ENCODE assay signal across 8 mouse cellular contexts in genomic region chr2:71955637-71956036, GRCm38 (mm10). TPM values are rescaled to one million over a fixed set of nuclear protein-coding genes. Genes with fewer than 3 reads are reported as not detected.
DNase-seq lines count a peak whose midpoint lies in the region; ATAC-seq and TF ChIP-seq lines count a peak whose summit lies in the region.

No protein-coding gene starts in this region.

- no peak overlapping the region for H3K9ac ChIP-seq in embryonic facial prominence, embryonic 11.5 days (replicated peaks; ENCODE audit: low read length)
- H3K9ac ChIP-seq in kidney, postnatal 0 days (ENCODE audit: low read depth, low read length), result no peak overlapping the region
- no peak overlapping the region for H3K9ac ChIP-seq in lung, embryonic 16.5 days (ENCODE audit: low read length)

- H3K4me1 ChIP-seq in embryonic facial prominence, embryonic 11.5 days (ENCODE audit: control insufficient read depth, insufficient read depth, low read length), result no peaks in the 10 kb centered on the region
- no peaks in the 10 kb centered on the region for H3K4me1 ChIP-seq in kidney, postnatal 0 days (replicated peaks; ENCODE audit: insufficient read depth, low read length)
- no peaks in the 10 kb centered on the region for H3K4me1 ChIP-seq in lung, embryonic 16.5 days (replicated peaks; ENCODE audit: control insufficient read depth, insufficient read depth, low read length)
- H3K4me1 ChIP-seq in testis, adult 2 months (ENCODE audit: control insufficient read depth, insufficient read depth, low read length), result no peaks in the 10 kb centered on the region; the same call in 1 of the 2 replicates

- no peaks in the 10 kb centered on the region for H3K27me3 ChIP-seq in embryonic facial prominence, embryonic 11.5 days (ENCODE audit: control insufficient read depth, insufficient read depth, low read length)
- no peaks in the 10 kb centered on the region for H3K27me3 ChIP-seq in kidney, postnatal 0 days (ENCODE audit: insufficient read depth, low read length)
- no peaks in the 10 kb centered on the region for H3K27me3 ChIP-seq in lung, embryonic 16.5 days (ENCODE audit: control insufficient read depth, insufficient read depth, low read depth, low read length)
- no peaks in the 10 kb centered on the region for H3K27me3 ChIP-seq in testis, adult 2 months (ENCODE audit: control insufficient read depth, insufficient read depth, low read length)

- DNase-seq in gastrocnemius, adult 2 months, result peak; percentile 64
- no peak for DNase-seq in gastrocnemius, postnatal 25 days
- DNase-seq in A20 (ENCODE audit: low read depth, low spot score), result peak; percentile 37
- peak; percentile 78 for DNase-seq in adrenal gland, postnatal 14 days
- DNase-seq in embryonic facial prominence, embryonic 11.5 days (ENCODE audit: low spot score), result peak; percentile 68
- DNase-seq in kidney, postnatal 0 days (ENCODE audit: low spot score), result peak; percentile 86

- H3K9me3 ChIP-seq in embryonic facial prominence, embryonic 11.5 days (replicated peaks; ENCODE audit: control insufficient read depth, low read length), result no peaks in the 10 kb centered on the region
- no peaks in the 10 kb centered on the region for H3K9me3 ChIP-seq in kidney, postnatal 0 days (replicated peaks; ENCODE audit: low read length)
- H3K9me3 ChIP-seq in lung, embryonic 16.5 days (ENCODE audit: control insufficient read depth, low read length), result no peaks in the 10 kb centered on the region

- no peak overlapping the region for H3K4me2 ChIP-seq in embryonic facial prominence, embryonic 11.5 days (ENCODE audit: low read depth, low read length)
- no peak overlapping the region for H3K4me2 ChIP-seq in kidney, postnatal 0 days (ENCODE audit: low read length)
- no peak overlapping the region for H3K4me2 ChIP-seq in lung, embryonic 16.5 days (ENCODE audit: low read depth, low read length)

- H3K27ac ChIP-seq in gastrocnemius, adult 2 months, result no peak overlapping the region
- no peak overlapping the region for H3K27ac ChIP-seq in embryonic facial prominence, embryonic 11.5 days (replicated peaks; ENCODE audit: low read depth, low read length)
- H3K27ac ChIP-seq in kidney, postnatal 0 days, result no peak overlapping the region
- H3K27ac ChIP-seq in lung, embryonic 16.5 days (ENCODE audit: low read length), result no peak overlapping the region
- no peak overlapping the region for H3K27ac ChIP-seq in testis, adult 2 months (ENCODE audit: control insufficient read depth, insufficient read depth, low read depth, low read length)

- intact Hi-C loops in gastrocnemius, adult 2 months (cut with DNase I), result loop anchor here (1.0 to 5.0 kb wide), 2 partner anchors 57 to 103 kb away; no protein-coding TSS in a partner anchor

- ATAC-seq in embryonic facial prominence, embryonic 11.5 days (replicated peaks; ENCODE audit: insufficient number of reproducible peaks, low FRiP score, low TSS enrichment, low read depth), result no peak
- ATAC-seq in kidney, postnatal 0 days (replicated peaks; ENCODE audit: low FRiP score, low read depth), result no peak
- peak; percentile 31; the same call in 1 of the 2 replicates for ATAC-seq in lung, embryonic 16.5 days (ENCODE audit: low read depth)

- WGBS in embryonic facial prominence, embryonic 11.5 days, result 21% methylated on average over 8 of the region's 8 CpGs
- WGBS in kidney, postnatal 0 days, result 17% methylated on average over 8 of the region's 8 CpGs
- WGBS in lung, embryonic 16.5 days, result 14% methylated on average over 8 of the region's 8 CpGs

- no peak overlapping the region for H3K4me3 ChIP-seq in gastrocnemius, adult 2 months
- no peak overlapping the region for H3K4me3 ChIP-seq in embryonic facial prominence, embryonic 11.5 days (ENCODE audit: low read depth, low read length)
- no peak overlapping the region for H3K4me3 ChIP-seq in kidney, postnatal 0 days (replicated peaks; ENCODE audit: low read depth, low read length)
- no peak overlapping the region for H3K4me3 ChIP-seq in lung, embryonic 16.5 days (ENCODE audit: low read length)
- no peak overlapping the region for H3K4me3 ChIP-seq in testis, adult 2 months (ENCODE audit: control insufficient read depth, low read depth, low read length)

- TF ChIP-seq POLR2A in testis, adult 2 months (IDR thresholded peaks at IDR 0.05; ENCODE audit: control insufficient read depth, low read depth, low read length), result no peak

- no peaks in the 10 kb centered on the region for H3K36me3 ChIP-seq in embryonic facial prominence, embryonic 11.5 days (replicated peaks; ENCODE audit: control insufficient read depth, insufficient read depth, low read depth, low read length)
- no peaks in the 10 kb centered on the region for H3K36me3 ChIP-seq in kidney, postnatal 0 days (ENCODE audit: insufficient read depth, low read length)
- H3K36me3 ChIP-seq in lung, embryonic 16.5 days (ENCODE audit: control insufficient read depth, insufficient read depth, low read length), result no peaks in the 10 kb centered on the region
- no peaks in the 10 kb centered on the region for H3K36me3 ChIP-seq in testis, adult 2 months (ENCODE audit: control insufficient read depth, insufficient read depth, low read length)

- TF ChIP-seq CTCF in gastrocnemius, adult 2 months (IDR thresholded peaks at IDR 0.05), result peak; percentile 87
- TF ChIP-seq CTCF in kidney, postnatal 0 days (IDR thresholded peaks at IDR 0.05; ENCODE audit: low read depth), result peak; percentile 95
- TF ChIP-seq CTCF in testis, adult 2 months (IDR thresholded peaks at IDR 0.05; ENCODE audit: control insufficient read depth, insufficient read depth, insufficient replicate concordance, low read depth, low read length), result peak; percentile 55; the same call in 1 of the 2 replicates

RNA-seq across cellular contexts. Expression of gene Rapgef4, which starts 25.4 kb away (rescaled TPM):
- total RNA-seq in gastrocnemius, adult 2 months (2021), result 1 to 10 TPM; 1.8 to 3.2 TPM
- 1 to 10 TPM; 1.8 to 2.3 TPM for total RNA-seq in gastrocnemius, postnatal 25 days (2021)
- 192 and 214 TPM in 2 replicates for total RNA-seq in adrenal gland, postnatal 14 days (2021)
- polyA plus RNA-seq in embryonic facial prominence, embryonic 11.5 days (2014; fragmentation: Nextera tagmentation; extraction: Ambion mirVana), result 2.0 and 3.6 TPM in 2 replicates
- polyA plus RNA-seq in kidney, postnatal 0 days (2015; fragmentation: Nextera tagmentation; extraction: Ambion mirVana), result 4.6 and 4.8 TPM in 2 replicates
- polyA plus RNA-seq in lung, embryonic 16.5 days (2015; fragmentation: Nextera tagmentation; extraction: Ambion mirVana), result 3.7 and 6.8 TPM in 2 replicates
- 4.0 and 8.1 TPM in 2 replicates for polyA plus RNA-seq in testis, adult 2 months (2012; rRNA removed)
